Mouse (Mus musculus) colon, adult 2 months (tissue): Measurements from ENCODE around the gene Il31. TPM values are rescaled to one million over a fixed set of nuclear protein-coding genes. Genes with fewer than 3 reads are reported as not detected.

Experiments
- polyA plus RNA-seq: library from polyadenylated mRNA; depleted of rRNA; stranded (reverse); fragments of >200 nt; gene quantifications from 2 replicates; pipeline ENCODE4 v1.2.3, GENCODE M21; 2012; rRNA removed

Il31 gene
- polyA plus RNA-seq: not detected in 2 replicates

DNA sequence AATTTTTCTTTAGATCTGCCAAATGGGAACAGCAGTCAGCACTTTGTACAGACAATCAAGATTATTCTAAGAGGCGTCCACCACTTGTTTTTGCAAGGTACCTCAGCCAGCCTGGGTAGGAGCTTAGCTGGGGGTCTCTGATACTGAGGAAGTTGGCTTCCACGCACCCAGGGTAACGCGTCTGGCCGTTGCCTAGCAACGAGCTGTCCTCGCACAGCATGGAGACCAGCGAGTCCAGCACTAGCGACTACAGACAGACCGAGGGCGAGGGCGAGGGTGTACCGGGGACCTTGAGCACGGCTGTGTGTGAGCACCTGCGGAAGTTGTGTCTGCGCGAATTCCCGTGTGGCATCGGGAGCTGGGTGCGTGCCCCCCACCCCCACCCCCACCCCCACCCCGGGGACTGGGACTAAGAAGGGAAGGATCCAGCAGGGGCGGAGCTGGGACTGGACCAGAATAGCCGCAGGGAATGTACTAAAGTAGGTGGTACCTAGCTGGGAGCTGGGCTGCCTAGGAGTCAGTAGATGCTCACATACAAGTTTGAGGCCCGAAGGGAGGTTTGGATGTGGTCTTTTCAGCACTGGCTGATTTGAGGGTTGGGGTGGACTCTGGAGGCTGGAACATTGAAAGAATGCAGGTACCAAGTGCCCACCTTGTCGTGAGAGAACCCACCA, at the start of gene Il31, which contains the start of gene Lrrc43:
Gene Il31, minus strand, starts transcription at position 378 of the 674 bp plus-strand sequence.
Gene Lrrc43, plus strand, starts transcription at position 194 of the 674 bp plus-strand sequence.

DNA sequence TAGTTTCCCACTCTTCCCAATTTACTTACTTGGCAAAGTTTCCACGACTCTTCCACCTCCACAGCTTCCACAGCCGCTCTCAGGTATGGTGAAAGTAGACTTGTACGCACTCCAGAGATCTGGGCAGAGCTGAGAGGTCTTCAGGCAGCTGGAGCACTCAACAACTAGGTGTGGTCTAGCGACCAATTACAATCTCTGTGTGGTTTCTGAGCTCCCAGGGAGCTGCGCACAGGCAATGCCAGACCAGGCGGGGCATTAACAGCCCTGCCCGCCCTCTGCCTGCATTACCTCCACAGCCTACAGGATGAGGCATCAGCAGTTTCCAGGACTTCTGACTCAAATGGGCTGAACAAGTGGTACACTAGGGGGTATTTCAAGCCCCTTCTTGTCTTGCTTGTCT, 36.0 kb upstream of the Il31 start, which contains the start of gene Gm49027:
Gene Gm49027, minus strand, starts transcription at position 208 of the 400 bp plus-strand sequence.

DNA sequence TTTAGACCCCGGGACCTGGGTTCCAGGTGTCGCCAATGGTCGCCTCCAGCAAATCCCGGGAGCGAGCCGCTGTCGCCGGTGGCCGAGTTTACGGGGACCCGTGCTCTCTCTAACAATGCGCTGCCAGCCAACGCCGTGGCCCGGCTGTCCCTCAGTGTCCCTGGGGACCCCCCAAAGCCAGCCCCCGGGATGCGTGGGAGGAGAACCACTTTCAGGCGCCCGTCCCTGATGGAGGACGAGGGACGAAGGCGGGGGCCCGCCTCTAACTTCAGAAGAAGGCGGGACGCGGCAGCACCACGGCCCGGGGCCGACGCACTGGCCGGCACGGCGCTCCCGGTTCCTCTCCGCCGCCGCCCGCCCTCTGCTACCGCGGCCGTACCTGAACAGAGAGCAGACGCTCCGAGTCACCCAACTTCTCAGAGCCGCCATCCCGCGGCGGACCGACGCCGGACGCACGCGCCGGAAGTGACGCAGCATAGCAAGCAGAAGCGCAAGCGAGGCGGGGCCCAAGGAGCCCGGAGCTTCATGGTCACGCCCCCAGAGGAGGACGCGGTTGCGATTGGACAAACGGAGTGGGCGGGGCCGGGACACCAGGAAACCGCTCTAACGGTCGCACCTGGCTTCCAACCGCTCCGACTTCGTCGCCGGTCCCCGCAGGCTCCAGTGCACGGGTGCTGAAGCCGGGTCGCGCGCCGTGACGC, 34.6 kb upstream of the Il31 start, which contains the start of gene Diablo:
Gene Diablo, minus strand, starts transcription at position 485 of the 701 bp plus-strand sequence.

DNA sequence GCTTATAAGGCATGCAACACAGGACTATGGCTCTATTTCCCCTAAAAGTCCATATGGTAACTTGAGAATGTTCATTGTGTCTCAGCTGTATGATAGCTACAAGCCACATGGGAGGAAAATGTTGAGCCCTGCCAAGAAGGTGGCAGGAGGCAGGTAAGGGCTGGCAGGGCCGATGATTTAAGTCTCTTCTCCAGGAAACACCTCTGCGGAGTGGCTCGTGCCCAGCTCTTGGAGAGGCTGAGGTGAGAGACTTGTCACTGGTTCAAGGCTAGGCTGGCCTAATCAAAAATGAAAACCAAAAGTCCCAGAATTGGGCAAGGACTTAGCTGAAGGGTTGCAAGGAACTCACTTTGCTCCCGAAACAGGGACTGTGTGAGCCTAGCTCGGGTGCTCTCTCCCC, 20.9 kb upstream of the Il31 start, which contains the start of gene B3gnt4:
Gene B3gnt4, plus strand, starts transcription at position 301 of the 400 bp plus-strand sequence.

Other genes with a start within 250 kb of the Il31 start
- gene Wdr66, start 237.4 kb downstream of the Il31 start, polyA plus RNA-seq: 0.66 and 0.76 TPM in 2 replicates
- 4.5 and 4.9 TPM in 2 replicates for gene Bcl7a, start 145.7 kb downstream of the Il31 start, polyA plus RNA-seq
- gene Mlxip, start 94.7 kb downstream of the Il31 start, polyA plus RNA-seq: 53.0 and 82.7 TPM in 2 replicates
- not detected in 2 replicates for gene Lrrc43, start 184 bp downstream of the Il31 start, polyA plus RNA-seq
- 0.33 TPM in 1 of 2 replicates, not detected in the other for gene B3gnt4, start 21.0 kb upstream of the Il31 start, polyA plus RNA-seq
- gene Diablo, start 34.7 kb upstream of the Il31 start, polyA plus RNA-seq: 37.9 and 38.2 TPM in 2 replicates
- 19.5 and 21.7 TPM in 2 replicates for gene Gm49027, start 36.0 kb upstream of the Il31 start, polyA plus RNA-seq
- 8.8 and 11.2 TPM in 2 replicates for gene Vps33a, start 83.5 kb upstream of the Il31 start, polyA plus RNA-seq
- gene Clip1, start 195.1 kb upstream of the Il31 start, polyA plus RNA-seq: 12.9 and 13.1 TPM in 2 replicates
- 24.9 and 25.6 TPM in 2 replicates for gene Zcchc8, start 231.6 kb upstream of the Il31 start, polyA plus RNA-seq